ENCODE assay signal across 8 mouse cellular contexts in genomic region chr5:135189281-135190022, GRCm38 (mm10). TPM values are rescaled to one million over a fixed set of nuclear protein-coding genes. Genes with fewer than 3 reads are reported as not detected.
DNase-seq lines count a peak whose midpoint lies in the region; ATAC-seq and TF ChIP-seq lines count a peak whose summit lies in the region.

No protein-coding gene starts in this region.

- DNase-seq in heart, embryonic 10.5 days (ENCODE audit: low spot score) = no peak
- DNase-seq in heart, adult 18-20 months = no peak
- no peak for DNase-seq in G1E (ENCODE audit: low spot score)
- DNase-seq in midbrain, embryonic 11.5 days (ENCODE audit: low spot score, missing footprints) = no peak
- no peak for DNase-seq in embryo, embryonic 9.5 days (ENCODE audit: extremely low spot score)
- DNase-seq in urinary bladder, postnatal 4 days (ENCODE audit: low spot score in 2 of 2) = no peak
- no peak for DNase-seq in frontal cortex, postnatal 14 days (ENCODE audit: low spot score in 2 of 2)

- WGBS in heart, embryonic 10.5 days = 71% methylated on average over 2 of the region's 2 CpGs
- 71% methylated on average over 2 of the region's 2 CpGs for WGBS in hindbrain, embryonic 12.5 days
- 70% methylated on average over 2 of the region's 2 CpGs for WGBS in midbrain, embryonic 11.5 days

- H3K9me3 ChIP-seq in heart, embryonic 10.5 days = no peaks in the 10 kb centered on the region
- peaks cover 6% of the 10 kb centered on the region for H3K9me3 ChIP-seq in G1E (replicated peaks)
- no peaks in the 10 kb centered on the region for H3K9me3 ChIP-seq in hindbrain, embryonic 12.5 days (replicated peaks)
- peaks cover 2% of the 10 kb centered on the region; the same call in 1 of the 2 replicates for H3K9me3 ChIP-seq in midbrain, embryonic 11.5 days (ENCODE audit: control insufficient read depth, low read length)

- peak overlapping the region; percentile 97 for H3K9ac ChIP-seq in hindbrain, embryonic 12.5 days
- H3K9ac ChIP-seq in midbrain, embryonic 11.5 days (ENCODE audit: low read length) = peak overlapping the region; percentile 99

- peak overlapping the region; percentile 74 for H3K4me2 ChIP-seq in hindbrain, embryonic 12.5 days (replicated peaks)
- peak overlapping the region; percentile 82 for H3K4me2 ChIP-seq in midbrain, embryonic 11.5 days

- H3K36me3 ChIP-seq in heart, embryonic 10.5 days = peaks cover 31% of the 10 kb centered on the region
- peaks cover 55% of the 10 kb centered on the region for H3K36me3 ChIP-seq in G1E (replicated peaks)
- peaks cover 13% of the 10 kb centered on the region; the same call in 1 of the 2 replicates for H3K36me3 ChIP-seq in hindbrain, embryonic 12.5 days
- H3K36me3 ChIP-seq in midbrain, embryonic 11.5 days (ENCODE audit: control insufficient read depth, insufficient read depth, low read length) = peaks cover 4% of the 10 kb centered on the region; the same call in 1 of the 2 replicates

- peaks cover 19% of the 10 kb centered on the region; the same call in 1 of the 2 replicates for H3K4me1 ChIP-seq in heart, embryonic 10.5 days
- peaks cover 45% of the 10 kb centered on the region for H3K4me1 ChIP-seq in G1E (ENCODE audit: insufficient read depth, low read depth, low read length)
- H3K4me1 ChIP-seq in hindbrain, embryonic 12.5 days = peaks cover 25% of the 10 kb centered on the region
- peaks cover 27% of the 10 kb centered on the region for H3K4me1 ChIP-seq in midbrain, embryonic 11.5 days (ENCODE audit: control insufficient read depth, insufficient read depth, low read length)

- 0 out of 2 replicates have a peak overlapping the region, but pooled peaks have one; percentile 99 for H3K27ac ChIP-seq in heart, embryonic 10.5 days
- H3K27ac ChIP-seq in hindbrain, embryonic 12.5 days = no peak overlapping the region
- no peak overlapping the region for H3K27ac ChIP-seq in midbrain, embryonic 11.5 days (ENCODE audit: low read depth, low read length)

- no peak for TF ChIP-seq CTCF in G1E (IDR thresholded peaks at IDR 0.05; ENCODE audit: low read depth, low read length)

- ATAC-seq in G1E (ENCODE audit: extremely low read depth, insufficient number of reproducible peaks, low FRiP score, poor library complexity, severe bottlenecking) = no peak
- ATAC-seq in hindbrain, embryonic 12.5 days (ENCODE audit: low FRiP score) = no peak
- no peak for ATAC-seq in midbrain, embryonic 11.5 days (ENCODE audit: low FRiP score)

- peak overlapping the region; percentile 98 for H3K4me3 ChIP-seq in heart, embryonic 10.5 days
- peak overlapping the region; percentile 97 for H3K4me3 ChIP-seq in G1E (ENCODE audit: low read depth, low read length)
- H3K4me3 ChIP-seq in hindbrain, embryonic 12.5 days = peak overlapping the region; percentile 98
- H3K4me3 ChIP-seq in midbrain, embryonic 11.5 days (ENCODE audit: low read depth, low read length) = peak overlapping the region; percentile 100

- H3K27me3 ChIP-seq in heart, embryonic 10.5 days (ENCODE audit: insufficient read depth, poor library complexity, severe bottlenecking) = no peaks in the 10 kb centered on the region
- H3K27me3 ChIP-seq in G1E (ENCODE audit: insufficient read depth, low read length) = no peaks in the 10 kb centered on the region
- no peaks in the 10 kb centered on the region for H3K27me3 ChIP-seq in hindbrain, embryonic 12.5 days
- H3K27me3 ChIP-seq in midbrain, embryonic 11.5 days (ENCODE audit: control insufficient read depth, insufficient read depth, low read length) = no peaks in the 10 kb centered on the region

RNA-seq across cellular contexts. Expression of gene Baz1b, which starts 2.4 kb away (rescaled TPM):
- polyA plus RNA-seq in heart, embryonic 10.5 days (2016; fragmentation: Nextera tagmentation; extraction: Ambion mirVana) = 30.6 and 44.4 TPM in 2 replicates
- 10 to 100 TPM; 39.2 to 43.7 TPM for total RNA-seq in heart, adult 18-20 months (2021)
- 223 and 232 TPM in 2 replicates for total RNA-seq in G1E (2014; fragmentation: Nextera tagmentation)
- total RNA-seq in G1E (2017) = 159 and 187 TPM in 2 replicates
- 65.7 and 67.9 TPM in 2 replicates for polyA plus RNA-seq in G1E (2012)
- polyA plus RNA-seq in hindbrain, embryonic 12.5 days (2016; fragmentation: Nextera tagmentation; extraction: Ambion mirVana) = 63.6 and 63.7 TPM in 2 replicates
- polyA plus RNA-seq in midbrain, embryonic 11.5 days (2014; fragmentation: Nextera tagmentation; extraction: Ambion mirVana) = 57.7 and 60.6 TPM in 2 replicates

RNA-seq across cellular contexts. Expression of gene Bcl7b, which starts 21.4 kb away (rescaled TPM):
- polyA plus RNA-seq in heart, embryonic 10.5 days (2016; fragmentation: Nextera tagmentation; extraction: Ambion mirVana) = 39.2 and 45.3 TPM in 2 replicates
- 10 to 100 TPM; 47.0 to 47.8 TPM for total RNA-seq in heart, adult 18-20 months (2021)
- total RNA-seq in G1E (2014; fragmentation: Nextera tagmentation) = 33.6 and 54.5 TPM in 2 replicates
- 23.5 and 27.9 TPM in 2 replicates for total RNA-seq in G1E (2017)
- polyA plus RNA-seq in G1E (2012) = 51.1 and 52.4 TPM in 2 replicates
- 45.1 and 45.9 TPM in 2 replicates for polyA plus RNA-seq in hindbrain, embryonic 12.5 days (2016; fragmentation: Nextera tagmentation; extraction: Ambion mirVana)
- 39.2 and 42.6 TPM in 2 replicates for polyA plus RNA-seq in midbrain, embryonic 11.5 days (2014; fragmentation: Nextera tagmentation; extraction: Ambion mirVana)

RNA-seq across cellular contexts. Expression of gene Tbl2, which starts 40.0 kb away (rescaled TPM):
- polyA plus RNA-seq in heart, embryonic 10.5 days (2016; fragmentation: Nextera tagmentation; extraction: Ambion mirVana) = 25.1 and 25.4 TPM in 2 replicates
- 10 to 100 TPM in 1 of 2 experiments, 1 to 10 TPM in 1; 9.5 to 11.3 TPM for total RNA-seq in heart, adult 18-20 months (2021)
- total RNA-seq in G1E (2014; fragmentation: Nextera tagmentation) (27.9 and 37.2 TPM in 2 replicates), G1E (2017) (21.5 and 25.1 TPM in 2 replicates)
- 18.2 and 22.5 TPM in 2 replicates for polyA plus RNA-seq in G1E (2012)
- polyA plus RNA-seq in hindbrain, embryonic 12.5 days (2016; fragmentation: Nextera tagmentation; extraction: Ambion mirVana) = 26.9 and 27.2 TPM in 2 replicates
- 20.1 and 21.2 TPM in 2 replicates for polyA plus RNA-seq in midbrain, embryonic 11.5 days (2014; fragmentation: Nextera tagmentation; extraction: Ambion mirVana)
